Mouse (Mus musculus): ENCODE data around the gene Smagp.

DNA sequence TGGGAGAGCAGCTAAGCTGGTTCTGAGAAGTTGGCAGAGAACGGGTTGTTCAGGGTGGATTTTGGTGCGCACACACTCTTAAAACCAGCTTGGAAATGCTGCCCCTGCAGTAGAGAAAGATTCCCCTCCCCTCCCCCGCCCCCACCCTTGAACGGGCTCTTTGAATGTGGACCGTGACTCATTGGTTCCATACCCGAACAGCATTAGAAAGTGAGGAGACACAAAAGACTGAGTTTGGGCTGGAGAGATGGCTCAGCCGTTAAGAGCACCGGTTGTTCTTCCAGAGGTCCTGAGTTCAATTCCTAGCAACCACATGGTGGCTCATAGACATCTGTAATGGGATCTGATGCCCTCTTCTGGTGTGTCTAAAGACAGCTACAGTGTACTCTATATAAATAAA, 33.3 kb upstream of the Smagp start:
- no peak for TF ChIP-seq POLR2A (IDR thresholded peaks at IDR 0.05; ENCODE audit: low read depth, low read length)
- no peak for TF ChIP-seq CTCF (conservative IDR thresholded peaks at IDR 0.05; ENCODE audit: insufficient read depth, insufficient read length, low read depth, low read length)
